Mouse (Mus musculus): ENCODE results near the gene Aatk.

Aatk gene

GRCm38 (mm10) chr11:120053846-120054245 is 6.9 kb upstream of the Aatk start:
- DNase-seq (ENCODE audit: low read depth in 2 of 2, low spot score in 2 of 2) = no peak

- DNase-seq (ENCODE audit: low read depth in 2 of 2, low spot score in 2 of 2) = no peak
Measured at GRCm38 (mm10) chr11:120052274-120052673, 5.3 kb upstream of the Aatk start.

GRCm38 (mm10) chr11:120051124-120051811 is 4.3 kb upstream of the Aatk start:
- no peak for DNase-seq (ENCODE audit: low read depth in 2 of 2, low spot score in 2 of 2)

GRCm38 (mm10) chr11:120049067-120049466 is 2.1 kb upstream of the Aatk start:
- no peak for DNase-seq (ENCODE audit: low read depth in 2 of 2, low spot score in 2 of 2)

- DNase-seq (ENCODE audit: low read depth in 2 of 2, low spot score in 2 of 2) = no peak
Measured at GRCm38 (mm10) chr11:120048252-120048556, 1.2 kb upstream of the Aatk start.

GRCm38 (mm10) chr11:120047531-120048251 is 724 bp upstream of the Aatk start:
- DNase-seq (ENCODE audit: low read depth in 2 of 2, low spot score in 2 of 2) = no peak

GRCm38 (mm10) chr11:120045839-120046552 is 971 bp downstream of the Aatk start:
- no peak for DNase-seq (ENCODE audit: low read depth in 2 of 2, low spot score in 2 of 2)

- DNase-seq (ENCODE audit: low read depth in 2 of 2, low spot score in 2 of 2) = no peak
Measured at GRCm38 (mm10) chr11:120045341-120045740, 1.6 kb downstream of the Aatk start.

- DNase-seq (ENCODE audit: low read depth in 2 of 2, low spot score in 2 of 2) = no peak
Measured at GRCm38 (mm10) chr11:120042141-120042838, 4.7 kb downstream of the Aatk start.

GRCm38 (mm10) chr11:120041191-120042123 is 5.5 kb downstream of the Aatk start:
- no peak for DNase-seq (ENCODE audit: low read depth in 2 of 2, low spot score in 2 of 2)

- DNase-seq (ENCODE audit: low read depth in 2 of 2, low spot score in 2 of 2) = no peak
Measured at GRCm38 (mm10) chr11:120040440-120040839, 6.5 kb downstream of the Aatk start.

- no peak for DNase-seq (ENCODE audit: low read depth in 2 of 2, low spot score in 2 of 2)
Measured at GRCm38 (mm10) chr11:120039581-120039980, 7.4 kb downstream of the Aatk start.

- no peak for DNase-seq (ENCODE audit: low read depth in 2 of 2, low spot score in 2 of 2)
Measured at GRCm38 (mm10) chr11:120034762-120035161, 12.2 kb downstream of the Aatk start.

GRCm38 (mm10) chr11:120034306-120034705 is 12.7 kb downstream of the Aatk start:
- no peak for DNase-seq (ENCODE audit: low read depth in 2 of 2, low spot score in 2 of 2)

- DNase-seq (ENCODE audit: low read depth in 2 of 2, low spot score in 2 of 2) = no peak
Measured at GRCm38 (mm10) chr11:120033473-120033872, 13.5 kb downstream of the Aatk start.

GRCm38 (mm10) chr11:120032052-120032451 is 14.9 kb downstream of the Aatk start:
- no peak for DNase-seq (ENCODE audit: low read depth in 2 of 2, low spot score in 2 of 2)

- DNase-seq (ENCODE audit: low read depth in 2 of 2, low spot score in 2 of 2) = no peak
Measured at GRCm38 (mm10) chr11:120030145-120030901, 16.6 kb downstream of the Aatk start.

- no peak for DNase-seq (ENCODE audit: low read depth in 2 of 2, low spot score in 2 of 2)
Measured at GRCm38 (mm10) chr11:120029431-120030144, 17.4 kb downstream of the Aatk start.

Data from CD8-positive naive resting alpha-beta T cell, adult 2 months (primary cell).